In the genomic region with DNA sequence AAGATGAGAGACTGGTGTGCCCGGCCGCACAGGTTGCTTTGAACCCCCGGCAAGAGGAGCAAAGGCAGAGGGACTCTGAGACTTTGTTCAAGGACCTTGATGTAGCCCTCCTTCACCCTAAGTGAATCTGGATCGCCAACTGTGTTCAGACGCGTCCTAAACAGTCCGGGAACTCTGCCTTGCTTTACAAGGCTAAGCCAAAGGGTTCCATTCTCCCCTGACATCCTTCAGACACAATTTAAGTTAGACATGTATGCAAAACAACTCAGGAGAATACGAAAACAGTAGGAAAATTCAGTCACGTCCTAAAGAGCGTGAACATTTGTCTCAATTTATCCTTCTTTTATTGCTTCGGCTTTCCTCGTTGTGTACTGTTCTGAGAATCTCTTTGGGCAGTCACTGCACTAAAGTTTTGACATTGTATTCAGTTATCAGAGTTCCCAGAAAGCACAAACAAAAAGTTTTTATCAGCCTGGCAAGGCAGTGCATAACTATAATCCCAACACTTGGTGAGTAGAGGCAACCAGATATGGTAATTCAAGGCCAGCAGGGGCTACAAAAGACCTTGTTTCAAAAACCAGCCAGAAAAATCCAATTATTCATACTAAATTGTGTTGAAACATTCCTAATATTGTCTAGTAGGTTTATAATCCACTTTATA, we compare ENCODE assay signal across 8 mouse cellular contexts. TPM values are rescaled to one million over a fixed set of nuclear protein-coding genes. Genes with fewer than 3 reads are reported as not detected.
A peak's percentile ranks its signal among the peaks of the same experiment; 100 is the strongest.
DNase-seq lines count a peak whose midpoint lies in the region; ATAC-seq and TF ChIP-seq lines count a peak whose summit lies in the region.

No protein-coding gene starts in this region.

- peak overlapping the region; percentile 82 for H3K4me2 ChIP-seq in kidney, postnatal 0 days (ENCODE audit: low read length)
- H3K4me2 ChIP-seq in hindbrain, embryonic 15.5 days: peak overlapping the region; percentile 83
- peak overlapping the region; percentile 94 for H3K4me2 ChIP-seq in midbrain, embryonic 16.5 days (ENCODE audit: low read length)

- no peak for DNase-seq in kidney, postnatal 0 days (ENCODE audit: low spot score)
- DNase-seq in kidney, adult 8-10 months: no peak
- peak; percentile 32 for DNase-seq in brain, embryonic 18.5 days (ENCODE audit: low read depth, low spot score)
- no peak for DNase-seq in gastrocnemius, adult 18-20 months (ENCODE audit: low spot score)
- no peak for DNase-seq in spleen, postnatal 14 days (ENCODE audit: low spot score in 2 of 2)
- no peak for DNase-seq in thymus, postnatal 0 days (ENCODE audit: low spot score)

- no peaks in the 10 kb centered on the region for H3K36me3 ChIP-seq in kidney, postnatal 0 days (ENCODE audit: insufficient read depth, low read length)
- no peaks in the 10 kb centered on the region for H3K36me3 ChIP-seq in hindbrain, embryonic 15.5 days
- H3K36me3 ChIP-seq in midbrain, embryonic 16.5 days (ENCODE audit: control insufficient read depth, insufficient read depth, low read length): no peaks in the 10 kb centered on the region

- peak overlapping the region; percentile 87 for H3K4me3 ChIP-seq in kidney, postnatal 0 days (replicated peaks; ENCODE audit: low read depth, low read length)
- peak overlapping the region; percentile 91 for H3K4me3 ChIP-seq in hindbrain, embryonic 15.5 days
- H3K4me3 ChIP-seq in midbrain, embryonic 16.5 days (ENCODE audit: low read depth, low read length): peak overlapping the region; percentile 100

- no peaks in the 10 kb centered on the region for H3K27me3 ChIP-seq in kidney, postnatal 0 days (ENCODE audit: insufficient read depth, low read length)
- no peaks in the 10 kb centered on the region for H3K27me3 ChIP-seq in hindbrain, embryonic 15.5 days
- H3K27me3 ChIP-seq in midbrain, embryonic 16.5 days (ENCODE audit: control insufficient read depth, insufficient read depth, low read depth, low read length): no peaks in the 10 kb centered on the region

- peak overlapping the region; percentile 89 for H3K9ac ChIP-seq in kidney, postnatal 0 days (ENCODE audit: low read depth, low read length)
- peak overlapping the region; percentile 46 for H3K9ac ChIP-seq in hindbrain, embryonic 15.5 days
- H3K9ac ChIP-seq in midbrain, embryonic 16.5 days (ENCODE audit: low read depth, low read length): peak overlapping the region; percentile 94

- H3K27ac ChIP-seq in kidney, postnatal 0 days: peak overlapping the region; percentile 98
- peak overlapping the region; percentile 87 for H3K27ac ChIP-seq in hindbrain, embryonic 15.5 days (replicated peaks)
- H3K27ac ChIP-seq in midbrain, embryonic 16.5 days (ENCODE audit: low read length): peak overlapping the region; percentile 92

- no peak; the same call in 1 of the 2 replicates for ATAC-seq in kidney, postnatal 0 days (replicated peaks; ENCODE audit: low FRiP score, low read depth)
- peak; percentile 68 for ATAC-seq in hindbrain, embryonic 15.5 days (ENCODE audit: low FRiP score, low read depth)
- ATAC-seq in midbrain, embryonic 16.5 days: no peak

- 8% methylated on average over 12 of the region's 12 CpGs for WGBS in kidney, postnatal 0 days
- 8% methylated on average over 12 of the region's 12 CpGs for WGBS in hindbrain, embryonic 15.5 days
- 7% methylated on average over 12 of the region's 12 CpGs for WGBS in midbrain, embryonic 16.5 days

- no peaks in the 10 kb centered on the region for H3K9me3 ChIP-seq in kidney, postnatal 0 days (replicated peaks; ENCODE audit: low read length)
- no peaks in the 10 kb centered on the region for H3K9me3 ChIP-seq in hindbrain, embryonic 15.5 days
- H3K9me3 ChIP-seq in midbrain, embryonic 16.5 days (replicated peaks; ENCODE audit: control insufficient read depth, low read length, poor library complexity, severe bottlenecking): no peaks in the 10 kb centered on the region

- peaks cover 9% of the 10 kb centered on the region; the same call in 1 of the 2 replicates for H3K4me1 ChIP-seq in kidney, postnatal 0 days (replicated peaks; ENCODE audit: insufficient read depth, low read length)
- H3K4me1 ChIP-seq in hindbrain, embryonic 15.5 days (replicated peaks): peaks cover 30% of the 10 kb centered on the region
- H3K4me1 ChIP-seq in midbrain, embryonic 16.5 days (ENCODE audit: control insufficient read depth, insufficient read depth, low read length): peaks cover 25% of the 10 kb centered on the region

- no peak for TF ChIP-seq CTCF in kidney, postnatal 0 days (IDR thresholded peaks at IDR 0.05; ENCODE audit: low read depth)

RNA-seq across cellular contexts. Expression of gene Jmy, which starts 0.5 kb away (rescaled TPM):
- polyA plus RNA-seq in kidney, postnatal 0 days (2015; fragmentation: Nextera tagmentation; extraction: Ambion mirVana): 6.2 and 7.6 TPM in 2 replicates
- polyA plus RNA-seq in hindbrain, embryonic 15.5 days (2015; fragmentation: Nextera tagmentation; extraction: Ambion mirVana): 5.7 and 9.1 TPM in 2 replicates
- 3.2 and 3.5 TPM in 2 replicates for polyA plus RNA-seq in midbrain, embryonic 16.5 days (2015; fragmentation: Nextera tagmentation; extraction: Ambion mirVana)
- total RNA-seq in gastrocnemius, adult 18-20 months (2021): 10 to 100 TPM; 26.4 to 30.7 TPM
- polyA plus RNA-seq in thymus, postnatal 0 days (2015; fragmentation: Nextera tagmentation; extraction: Ambion mirVana): 4.7 and 6.0 TPM in 2 replicates
